Mouse (Mus musculus) telencephalon, adult 2 months (tissue): Measurements from ENCODE around the gene Adgrg6.

Experiments used
- DNase-seq: peaks from one replicate; pipeline ENCODE4 v3.0.0-alpha.2; 2011; ENCODE audit warnings: low read depth, low spot score

Gene Adgrg6

DNA sequence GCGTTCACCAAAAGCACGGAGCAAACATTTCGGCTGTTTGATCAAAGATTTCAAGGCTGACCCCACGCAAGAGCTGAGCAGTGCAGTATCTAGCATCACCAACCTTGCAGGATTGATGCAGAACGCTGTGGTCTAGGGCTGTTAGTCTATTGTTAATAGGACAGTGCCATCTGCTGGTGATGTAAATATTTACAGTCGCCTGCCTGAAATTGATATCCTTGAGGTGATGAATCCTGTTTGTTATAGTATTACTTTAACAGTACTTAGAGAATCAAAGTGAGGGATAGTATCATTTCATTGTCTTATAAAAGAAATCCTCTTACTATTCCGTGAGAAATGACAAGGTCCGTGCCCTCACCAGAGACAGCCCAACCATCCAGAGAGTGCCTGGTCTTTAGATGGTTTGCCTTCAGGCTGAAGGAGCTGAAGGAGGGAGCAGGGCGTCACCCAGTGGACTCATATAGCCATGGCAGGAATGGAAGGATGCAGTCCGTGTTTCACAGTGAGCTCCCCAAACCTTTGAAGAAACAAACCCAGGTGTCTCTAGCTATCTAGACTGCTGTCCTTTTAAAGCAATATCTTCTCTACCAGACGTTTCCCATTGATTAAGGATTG, 154.3 kb downstream of the Adgrg6 start:
- DNase-seq: peak; percentile 78

DNA sequence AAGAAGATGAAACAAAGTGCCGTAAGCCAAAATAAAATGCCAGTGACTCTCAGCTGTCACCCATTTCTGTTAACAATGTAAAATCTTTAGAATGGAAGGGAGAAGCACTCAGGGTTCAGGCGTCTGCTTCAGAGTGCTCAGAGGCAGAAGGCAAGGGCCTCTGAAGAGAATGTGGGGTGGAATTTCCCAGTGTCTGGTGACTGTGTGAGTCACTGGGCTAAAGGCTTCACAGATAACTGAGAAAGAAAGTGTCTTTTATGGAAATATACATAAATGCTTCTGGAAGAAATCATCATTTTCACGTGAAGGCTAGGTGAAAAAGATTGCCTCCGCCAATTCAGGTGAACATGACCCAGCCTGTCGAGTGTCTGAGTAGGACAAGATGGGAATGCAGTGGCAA, 159.9 kb downstream of the Adgrg6 start:
- DNase-seq: no peak

DNA sequence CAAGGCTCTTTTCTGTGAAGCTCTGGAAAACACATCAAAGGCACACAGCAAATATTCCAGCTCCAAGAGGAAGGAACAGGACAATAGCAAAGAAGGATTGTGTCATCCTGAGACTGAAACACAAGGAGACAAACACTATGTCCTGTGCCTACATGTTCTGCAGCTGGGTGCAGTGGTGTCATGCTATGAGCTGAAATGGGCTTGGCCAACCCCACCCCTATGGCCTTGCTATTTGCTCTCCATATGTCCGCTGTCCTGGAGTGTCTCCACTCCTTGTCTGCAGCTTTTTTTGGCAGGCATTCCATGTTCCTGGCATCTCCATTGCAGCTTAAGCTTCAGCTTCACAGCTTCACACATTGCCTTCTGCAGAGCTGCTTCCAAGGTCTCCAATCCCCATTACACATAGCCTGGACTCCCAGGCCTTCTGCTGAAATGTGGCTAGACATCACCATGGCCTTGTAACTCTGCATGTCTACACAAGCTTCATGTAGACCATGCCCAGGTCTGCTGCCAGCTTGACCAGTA, 180.3 kb downstream of the Adgrg6 start:
- DNase-seq: no peak

- DNase-seq: peak; percentile 33
Measured at GRCm38 (mm10) chr10:14363226-14363625, 182.2 kb downstream of the Adgrg6 start.

DNA sequence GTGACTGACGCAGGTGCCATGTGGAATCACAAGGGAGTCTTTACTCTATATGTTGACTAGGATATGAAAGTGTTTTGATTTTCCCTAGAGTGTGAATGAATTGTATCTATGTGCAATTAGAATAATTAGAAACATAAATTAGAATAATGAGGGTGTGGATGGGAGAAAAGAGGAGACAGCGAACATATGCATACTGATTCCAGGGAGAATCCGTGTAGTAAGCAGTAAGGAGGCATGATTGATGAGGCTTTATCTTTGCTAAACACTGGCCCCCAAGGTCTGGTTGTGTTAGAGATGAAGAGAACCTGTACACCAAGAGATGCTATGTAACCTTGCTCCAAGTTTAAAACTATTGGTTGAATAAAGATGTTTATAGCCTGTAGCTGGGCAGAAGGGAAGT, 187.2 kb downstream of the Adgrg6 start:
- no peak for DNase-seq
